Mouse (Mus musculus) ES-E14 (cell line): ENCODE data around the gene Kdm4b. TPM values are rescaled to one million over a fixed set of nuclear protein-coding genes. Genes with fewer than 3 reads are reported as not detected.
A peak's percentile ranks its signal among the peaks of the same experiment; 100 is the strongest.

Experiments
- DNase-seq: peaks from one replicate; pipeline ENCODE4 v3.0.0-alpha.2; 2013; ENCODE audit warnings: low read depth, low spot score
- H3K27ac ChIP-seq: 2 replicates; pipeline ENCODE4 v1.5.1; 2012; ENCODE audit warnings: low read depth, mild to moderate bottlenecking, low read length, moderate library complexity, mixed read lengths; ENCODE audit not compliant: poor library complexity, insufficient read depth, severe bottlenecking
- H3K36me3 ChIP-seq: 2 replicates; pipeline ENCODE4 v1.6.1; 2012; ENCODE audit warnings: mild to moderate bottlenecking, low read length, moderate library complexity, mixed read lengths; ENCODE audit not compliant: control insufficient read depth, poor library complexity, insufficient read depth, severe bottlenecking
- H3K4me1 ChIP-seq, 2 experiments: fragments of 150-350 bp in 1 of 2; sonication (generic) in 1 of 2; 2 replicates each; pipeline ENCODE4 v1.6.1; 2012; ENCODE audit warnings: low read length in 2 of 2, mild to moderate bottlenecking in 1 of 2, mixed read lengths in 1 of 2; ENCODE audit not compliant: control insufficient read depth in 2 of 2, insufficient read depth in 2 of 2, poor library complexity in 1 of 2
- H3K4me3 ChIP-seq, 2 experiments: fragments of 150-350 bp in 1 of 2; sonication (generic) in 1 of 2; 2 replicates each; pipeline ENCODE4 v1.5.1; 2012; ENCODE audit warnings: low read length in 2 of 2, low read depth in 1 of 2, mild to moderate bottlenecking in 1 of 2, mixed read lengths in 1 of 2; ENCODE audit not compliant: insufficient read depth in 1 of 2, poor library complexity in 1 of 2, severe bottlenecking in 1 of 2
- H3K9ac ChIP-seq: 2 replicates; pipeline ENCODE4 v1.6.1; 2012; ENCODE audit warnings: low read depth, mild to moderate bottlenecking, low read length, mixed read lengths; ENCODE audit not compliant: poor library complexity, insufficient read depth, severe bottlenecking
- H3K9me3 ChIP-seq: fragments of 150-350 bp; sonication (generic); 2 replicates; pipeline ENCODE4 v1.6.1; 2012; ENCODE audit warnings: low read depth, mild to moderate bottlenecking, low read length; ENCODE audit not compliant: control insufficient read depth, insufficient read depth
- CHD2 ChIP-seq: IDR thresholded peaks from 2 replicates; pipeline ENCODE4 v1.6.1; 2014; ENCODE audit warnings: mild to moderate bottlenecking, low read depth, low read length, inconsistent platforms
- HCFC1 ChIP-seq: IDR thresholded peaks from 2 replicates; pipeline ENCODE4 v1.6.1; 2012; ENCODE audit warnings: low read length, inconsistent platforms, borderline replicate concordance; ENCODE audit not compliant: insufficient read depth
- MAFK ChIP-seq: IDR thresholded peaks from 2 replicates; pipeline ENCODE4 v1.6.1; 2014; ENCODE audit warnings: mild to moderate bottlenecking, low read depth, low read length, inconsistent platforms; ENCODE audit not compliant: insufficient read depth
- ZC3H11A ChIP-seq: IDR thresholded peaks from 2 replicates; pipeline ENCODE4 v1.6.1; 2012; ENCODE audit warnings: low read depth, mild to moderate bottlenecking, inconsistent platforms, low read length, borderline replicate concordance
- ZNF384 ChIP-seq: IDR thresholded peaks from 2 replicates; pipeline ENCODE4 v1.6.1; 2012; ENCODE audit warnings: low read depth, low read length, inconsistent platforms
- in situ Hi-C, 2 experiments: fragments of 600-800 bp; cut with MboI; formaldehyde crosslinking; loops; one replicate each; pipeline ENCODE4 v1.15.1; 2025; ENCODE audit warnings: low sequenced_read_pairs in 2 of 2, inconsistent platforms in 1 of 2; ENCODE audit not compliant: unreplicated experiment in 2 of 2
- total RNA-seq: library from RNA; depleted of rRNA; stranded (reverse); fragments of 300-350 nt; gene quantifications from 2 replicates; pipeline ENCODE4 v1.2.3, GENCODE M21; 2012

Gene Kdm4b
- total RNA-seq, 1 experiment, result 21.1 TPM

- Histone ChIP-seq H3K27ac (no peak overlapping the region), H3K9ac (peak overlapping the region; percentile 55), H3K9me3 (no peaks in the 10 kb centered on the region), H3K4me1 (peaks cover 2 to 17% of the 10 kb centered on the region in 2 experiments; a peak in 1 of 4 replicates), H3K4me3 (peak overlapping the region; percentile 65 to 70), H3K36me3 (peaks cover 13% of the 10 kb centered on the region; the same call in 1 of the 2 replicates)
- TF ChIP-seq ZNF384 (no peak), CHD2 (no peak), MAFK (no peak)
- in situ Hi-C loops, result no loop called here
- DNase-seq, result no peak
Measured at GRCm38 (mm10) chr17:56427857-56428256, 102.0 kb downstream of the Kdm4b start.

DNA sequence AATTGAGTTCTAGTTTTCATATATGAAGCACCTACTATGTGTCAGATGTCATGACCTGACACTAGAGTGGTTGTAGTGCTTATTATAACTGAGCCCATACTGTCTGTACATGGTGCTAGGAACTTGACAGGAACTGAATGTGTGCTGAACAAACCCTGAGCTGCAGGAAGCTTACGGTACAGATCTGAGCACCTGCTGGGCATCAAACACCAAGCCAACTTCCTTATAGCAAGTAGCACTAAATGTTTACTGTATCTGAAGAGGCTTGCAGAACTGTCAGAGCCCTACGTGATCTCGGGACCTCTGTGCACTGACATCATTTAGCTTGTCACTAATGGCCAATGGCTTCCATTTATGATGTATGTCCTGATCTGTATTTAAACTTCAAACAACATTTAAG is 105.7 kb downstream of the Kdm4b start:
- no peak for TF ChIP-seq CHD2
- TF ChIP-seq ZC3H11A, result no peak
- TF ChIP-seq ZNF384, result no peak
- TF ChIP-seq MAFK, result no peak
- no peak for TF ChIP-seq HCFC1
- Histone ChIP-seq H3K4me3 (no peak overlapping the region), H3K9me3 (no peaks in the 10 kb centered on the region), H3K27ac (no peak overlapping the region), H3K9ac (no peak overlapping the region), H3K36me3 (peaks cover 15% of the 10 kb centered on the region; the same call in 1 of the 2 replicates), H3K4me1 (peaks cover 0 to 12% of the 10 kb centered on the region in 2 experiments; a peak in 1 of 4 replicates)
- DNase-seq, result no peak
- in situ Hi-C loops, result no loop called here

DNA sequence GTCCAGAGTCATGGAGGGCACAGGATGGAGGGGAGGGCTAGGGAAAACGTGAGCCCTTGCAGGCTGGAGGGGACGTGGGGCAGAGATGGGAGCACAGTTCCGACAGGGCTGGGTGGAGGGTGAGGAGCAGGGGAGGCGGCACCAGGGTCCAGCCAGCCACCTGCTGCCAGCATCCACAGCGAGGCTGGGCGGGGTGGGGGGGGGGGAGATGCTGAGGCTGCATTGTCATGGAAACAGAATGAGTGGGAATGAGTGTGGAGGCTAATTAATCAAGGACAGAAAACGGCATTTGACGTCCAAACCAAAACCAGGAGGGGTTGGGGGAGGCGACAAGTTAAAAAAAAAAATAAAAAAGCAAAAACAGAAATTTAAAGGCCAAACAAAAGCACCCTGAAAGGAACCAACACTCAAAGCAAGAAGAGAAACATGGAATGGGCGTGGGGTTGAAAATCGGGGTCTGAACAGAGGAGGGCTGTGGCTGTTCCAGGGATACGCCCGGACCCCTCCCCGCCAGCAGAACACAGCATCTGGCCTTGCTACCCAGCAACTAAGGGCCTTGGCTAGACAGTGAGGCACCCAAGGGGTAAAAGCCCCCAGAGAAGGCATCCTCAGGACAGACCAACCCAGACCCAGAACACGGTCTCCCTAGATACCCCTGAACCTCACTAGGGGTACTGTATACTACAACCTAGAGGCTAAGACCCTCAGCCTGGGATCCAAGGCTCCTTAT is 114.0 kb downstream of the Kdm4b start:
- no peak for DNase-seq
- no peak overlapping the region for H3K9ac ChIP-seq
- H3K4me1 ChIP-seq, result peaks cover 0 to 3% of the 10 kb centered on the region in 2 experiments; a peak in 1 of 4 replicates
- H3K27ac ChIP-seq, result no peak overlapping the region
- in situ Hi-C loops, result no loop called here
- TF ChIP-seq CHD2 (no peak), MAFK (no peak), HCFC1 (no peak)
- H3K36me3 ChIP-seq, result peaks cover 36% of the 10 kb centered on the region; the same call in 1 of the 2 replicates
- no peaks in the 10 kb centered on the region for H3K9me3 ChIP-seq
- H3K4me3 ChIP-seq, result no peak overlapping the region

GRCm38 (mm10) chr17:56442316-56442715 is 116.5 kb downstream of the Kdm4b start:
- H3K36me3 ChIP-seq, result peaks cover 31% of the 10 kb centered on the region; the same call in 1 of the 2 replicates
- no peak for DNase-seq
- in situ Hi-C loops, result no loop called here
- no peak overlapping the region for H3K4me3 ChIP-seq
- no peak overlapping the region for H3K9ac ChIP-seq
- H3K4me1 ChIP-seq, result peaks cover 0 to 3% of the 10 kb centered on the region in 2 experiments; a peak in 1 of 4 replicates
- no peaks in the 10 kb centered on the region for H3K9me3 ChIP-seq
- H3K27ac ChIP-seq, result no peak overlapping the region
- TF ChIP-seq HCFC1 (no peak), MAFK (no peak), ZNF384 (no peak), CHD2 (no peak), ZC3H11A (no peak)

DNA sequence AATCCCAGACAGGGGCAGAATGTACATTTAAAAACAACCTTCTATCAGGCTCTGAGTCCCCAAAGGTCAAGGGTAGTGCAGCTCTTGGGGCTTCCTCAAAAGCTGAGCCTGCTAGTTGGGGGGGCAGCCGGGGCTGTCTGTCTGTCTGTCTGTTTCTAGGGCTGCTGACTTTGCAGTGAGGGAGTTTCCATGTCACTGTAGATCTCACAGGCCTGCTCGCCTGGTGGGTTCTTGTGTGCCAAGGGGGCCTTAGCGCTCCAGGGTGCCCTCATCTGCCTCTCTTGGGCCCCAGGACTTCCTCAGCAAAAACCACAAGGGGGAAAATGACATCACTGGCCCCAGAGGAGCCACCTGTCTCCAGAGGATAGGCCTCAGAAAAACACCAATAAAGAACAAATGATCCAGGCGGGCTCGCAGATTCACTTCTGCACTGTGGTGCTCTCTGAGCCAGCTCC is 117.5 kb downstream of the Kdm4b start:
- DNase-seq, result no peak
- H3K4me1 ChIP-seq, result peaks cover 0 to 3% of the 10 kb centered on the region in 2 experiments; a peak in 1 of 4 replicates

More for the DNA sequence above, 117.5 kb downstream of the Kdm4b start:
- Histone ChIP-seq H3K27ac (no peak overlapping the region), H3K4me3 (no peak overlapping the region), H3K9me3 (no peaks in the 10 kb centered on the region), H3K9ac (no peak overlapping the region), H3K36me3 (peaks cover 31% of the 10 kb centered on the region; the same call in 1 of the 2 replicates)
- TF ChIP-seq CHD2, result no peak
- TF ChIP-seq ZNF384, result no peak
- no peak for TF ChIP-seq ZC3H11A
- TF ChIP-seq HCFC1, result no peak
- no peak for TF ChIP-seq MAFK
- in situ Hi-C loops, result no loop called here
